Mouse (Mus musculus) cerebellum, postnatal 10 days (tissue): Measurements from ENCODE around the gene Stxbp1.
"Not testable (repeated sequence)": the region's sequence is repeated elsewhere in the genome, so short reads cannot be mapped to it uniquely, and the experiment has no call there.

Source experiments
- DNase-seq, 2 experiments: peaks; one replicate each; pipeline ENCODE4 v3.0.0; 2021; ENCODE audit warnings: mixed read lengths in 2 of 2

The Stxbp1 gene

DNA sequence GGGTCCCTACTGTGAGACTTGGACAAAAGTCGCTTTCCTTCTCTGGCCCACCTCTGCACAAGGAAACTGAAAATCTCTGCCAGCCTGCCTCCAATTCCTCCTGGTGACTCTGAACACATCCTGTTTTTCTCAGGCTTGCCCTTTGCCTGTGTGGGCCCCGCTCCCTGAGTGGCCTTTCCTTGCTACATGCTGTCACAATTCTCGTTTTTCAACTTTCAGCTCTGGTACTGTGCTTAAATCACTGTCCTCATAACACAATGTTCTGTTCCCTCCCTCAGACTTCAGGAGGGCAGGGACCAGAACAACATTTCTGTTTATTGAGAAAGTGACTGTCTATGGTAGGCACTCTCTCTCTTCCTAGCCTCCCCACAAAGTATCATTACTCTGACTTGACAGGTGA lies 27.0 kb upstream of the Stxbp1 start:
- DNase-seq: no peak

DNA sequence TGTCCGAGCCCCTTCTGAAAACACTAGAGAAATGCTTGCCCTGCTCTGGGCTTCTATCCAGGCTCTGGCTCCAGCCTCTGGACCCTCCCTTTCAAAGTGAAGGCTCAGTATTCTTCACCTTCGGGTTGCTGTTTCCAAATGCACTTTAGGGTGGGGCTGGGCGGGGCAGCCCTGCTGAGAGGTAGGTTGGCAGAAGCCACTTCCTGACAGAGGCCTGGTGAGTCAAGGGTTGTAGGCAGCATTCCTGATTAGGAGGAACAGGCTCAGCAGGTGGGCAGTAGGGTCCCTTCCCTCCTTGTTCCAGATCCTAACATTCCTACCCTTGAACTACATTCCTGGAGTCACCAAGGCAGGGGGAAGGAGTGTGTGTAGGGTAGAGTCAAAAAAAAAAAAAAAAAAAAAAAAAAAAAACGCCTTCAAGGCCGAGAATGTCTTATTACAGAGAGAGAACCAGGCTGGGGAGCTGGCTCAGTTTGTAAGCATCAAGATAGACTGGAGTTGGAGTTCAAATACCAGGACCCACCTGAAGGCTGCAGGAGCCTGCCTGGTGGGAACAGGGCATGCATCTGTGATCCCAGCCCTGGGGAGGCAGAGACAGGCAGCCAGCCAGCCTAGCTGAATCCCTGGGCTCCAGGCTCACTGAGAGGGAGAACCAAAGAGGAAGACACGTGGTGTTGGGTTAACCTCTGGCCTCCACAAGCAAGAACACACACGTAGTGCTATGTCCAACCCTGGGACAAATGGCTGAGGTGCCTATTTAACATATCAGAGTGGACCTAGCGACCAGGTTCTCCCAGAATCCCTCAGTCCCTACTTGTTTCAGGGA lies 23.4 kb upstream of the Stxbp1 start:
- no peak for DNase-seq

DNA sequence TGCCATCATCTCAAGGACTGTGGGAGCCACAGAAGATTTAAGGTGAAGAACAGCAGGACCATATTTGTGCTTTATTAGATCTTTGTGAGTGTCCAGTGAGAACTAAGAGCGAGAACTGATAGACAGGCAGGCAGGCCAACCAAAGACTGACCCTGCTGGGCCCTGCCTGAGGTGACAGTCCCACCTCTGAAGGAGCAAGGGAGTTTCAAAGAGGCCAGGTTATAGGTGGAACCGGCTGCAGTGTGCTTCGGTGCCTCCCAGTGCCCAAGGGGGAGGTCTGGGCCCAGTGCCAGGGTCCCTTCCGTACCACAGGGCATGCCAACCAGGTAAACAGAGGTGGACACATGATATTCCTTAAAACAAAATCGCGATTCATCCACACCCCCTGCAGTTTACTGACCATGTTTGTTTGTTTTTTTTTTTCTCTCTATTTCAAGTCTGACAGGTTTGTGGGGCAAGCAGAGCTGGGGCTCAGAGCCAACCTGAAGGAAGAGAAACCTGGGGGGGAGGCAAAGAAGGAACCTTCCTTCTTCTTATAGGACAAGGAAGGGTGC lies 22.8 kb upstream of the Stxbp1 start:
- DNase-seq: peak in 1 of 2 experiments; percentile 31

DNA sequence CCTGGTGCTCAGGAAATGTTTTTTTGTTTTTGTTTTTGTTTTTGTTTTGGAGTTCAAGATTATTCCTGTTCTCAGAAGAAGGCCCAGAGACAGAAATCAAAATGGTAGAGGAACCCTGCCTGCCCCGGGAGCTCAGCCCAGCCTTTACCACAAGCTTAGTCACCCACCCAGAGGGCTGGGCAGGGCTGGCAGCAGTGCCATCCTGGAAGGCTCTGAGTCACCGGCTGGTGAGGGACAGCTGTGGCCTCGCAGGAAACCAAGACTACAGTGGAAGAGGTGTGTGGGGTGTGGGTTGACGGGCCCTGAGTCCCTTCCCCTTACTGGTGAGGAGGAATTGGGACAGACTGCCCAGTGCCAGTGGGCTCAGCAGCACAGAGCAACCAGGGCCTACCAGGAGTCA lies 20.3 kb upstream of the Stxbp1 start:
- peak in 1 of 2 experiments; percentile 41 for DNase-seq

DNA sequence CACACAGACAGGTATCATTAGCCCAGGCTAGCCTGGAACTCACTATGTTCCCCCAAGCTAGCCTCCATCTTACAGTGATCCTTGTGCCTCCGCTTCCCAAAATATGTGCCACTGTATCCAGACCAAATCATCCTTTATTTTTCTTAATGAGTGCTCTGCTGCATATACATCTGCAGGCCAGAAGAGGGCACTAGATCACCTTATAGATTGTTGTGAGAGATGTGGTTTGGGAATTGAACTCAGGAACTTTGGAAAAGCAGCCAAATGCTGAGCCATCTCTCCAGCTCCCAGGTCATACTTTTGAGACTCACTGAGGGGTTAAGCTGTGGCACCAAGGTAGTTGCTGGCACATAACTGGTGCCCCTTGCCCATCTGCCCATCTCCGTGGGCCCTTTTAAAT lies 17.7 kb upstream of the Stxbp1 start:
- DNase-seq: peak; percentile 63 to 80

DNA sequence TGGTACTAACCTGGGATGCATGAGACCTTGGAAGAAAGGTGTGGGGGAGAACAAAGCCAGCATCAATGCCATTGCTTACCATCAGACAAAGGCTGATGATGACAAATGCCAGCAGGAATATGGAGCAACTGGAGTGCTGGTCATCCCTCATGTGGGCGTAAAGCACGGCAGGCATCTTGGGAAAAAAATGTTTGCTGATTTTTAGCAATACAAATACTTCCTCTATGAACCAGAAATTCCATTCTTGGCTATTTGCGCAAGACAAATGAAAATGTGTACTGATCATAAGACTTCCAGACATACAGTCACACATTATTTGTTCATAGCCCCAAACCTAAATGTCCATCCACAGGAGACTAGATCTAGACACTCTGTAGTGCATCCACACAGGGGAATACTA lies 16.3 kb upstream of the Stxbp1 start:
- no peak for DNase-seq

DNA sequence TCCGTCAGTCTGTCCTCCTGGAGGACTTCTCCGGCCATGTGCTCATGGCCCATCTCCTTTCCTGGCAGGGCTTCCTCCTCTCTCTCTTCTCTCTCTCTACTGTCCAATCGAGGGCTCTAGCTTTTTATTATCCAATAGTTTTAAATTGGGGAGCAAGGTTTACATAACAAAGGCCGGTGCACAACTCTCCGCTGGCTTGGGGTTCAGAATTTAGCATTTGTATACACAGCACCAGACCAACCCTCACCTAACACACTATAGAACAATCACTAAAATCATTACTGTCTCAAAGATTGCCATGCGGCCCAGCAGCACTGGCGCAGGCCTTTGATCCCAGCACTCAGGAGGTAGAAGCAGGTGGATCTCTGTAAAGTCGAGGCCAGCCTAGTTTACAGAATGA lies 13.8 kb upstream of the Stxbp1 start:
- no peak for DNase-seq

DNA sequence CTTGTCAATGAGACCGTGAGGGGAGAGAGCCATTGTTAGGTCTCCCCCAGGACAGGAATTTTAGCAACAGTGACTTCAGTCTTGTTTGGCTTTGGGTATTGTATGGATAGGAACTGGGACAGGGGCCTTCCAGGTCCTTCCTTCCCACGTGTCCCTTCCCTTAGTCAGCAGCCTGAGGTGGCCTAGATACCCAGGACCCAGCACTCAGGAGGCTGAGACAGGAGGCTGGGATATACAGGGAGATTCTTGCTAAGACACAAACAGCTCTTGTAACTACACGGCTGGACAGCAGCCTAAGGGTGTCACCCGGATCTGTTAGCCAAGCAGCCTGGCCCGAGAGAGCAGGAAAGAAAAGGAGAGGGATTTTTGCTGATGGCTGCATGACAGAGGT lies 12.6 kb upstream of the Stxbp1 start:
- no peak for DNase-seq

DNA sequence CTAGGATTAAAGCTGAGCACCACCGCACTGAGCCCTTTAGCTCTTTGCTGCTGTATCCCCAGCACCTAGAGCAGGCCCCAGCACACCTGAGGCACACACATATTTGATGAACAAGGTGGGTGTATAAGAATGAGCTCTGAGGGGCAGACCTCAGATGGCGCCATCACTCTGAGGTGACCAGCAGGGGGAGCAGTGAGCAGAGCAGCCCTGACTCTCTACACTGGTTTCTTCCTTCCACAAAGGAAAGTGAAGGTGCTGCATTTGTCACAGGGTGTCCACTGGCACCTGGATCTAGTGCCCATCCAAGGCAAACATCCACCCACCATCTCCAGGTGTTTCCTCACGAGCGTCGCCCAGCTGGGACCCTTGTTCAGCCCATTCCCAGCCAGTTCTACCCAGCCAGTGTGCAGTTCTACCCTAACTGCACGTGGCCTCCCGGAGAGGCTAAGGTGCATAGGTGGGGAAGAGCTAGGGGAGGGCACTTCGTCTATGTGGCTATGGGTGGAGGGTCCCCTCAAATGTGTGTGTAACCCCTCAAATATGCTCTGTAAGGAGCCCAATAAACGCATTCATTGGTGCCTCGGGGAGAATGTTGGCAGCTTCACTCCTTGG lies 12.1 kb upstream of the Stxbp1 start:
- peak; percentile 88 to 92 for DNase-seq

DNA sequence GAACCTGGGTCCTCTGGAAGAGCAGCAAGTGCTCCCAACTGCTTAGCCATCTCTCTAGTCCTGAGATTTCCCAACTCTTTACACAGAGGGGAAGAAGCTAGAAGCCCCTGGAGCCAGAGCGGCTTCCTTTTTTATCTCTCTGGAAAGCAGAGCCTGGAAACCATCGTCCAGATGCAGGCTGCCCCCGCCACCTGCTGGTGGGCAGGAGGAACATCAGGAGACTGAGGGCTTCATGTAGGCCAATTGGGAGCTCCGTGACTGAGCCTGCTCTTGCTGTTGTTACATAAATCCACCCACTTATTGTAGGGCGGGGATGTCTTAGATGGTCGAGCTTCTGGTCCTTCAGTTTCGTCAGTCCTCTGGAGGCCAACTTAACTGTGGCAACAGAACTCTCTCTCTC lies 10.5 kb upstream of the Stxbp1 start:
- peak; percentile 88 to 90 for DNase-seq

DNA sequence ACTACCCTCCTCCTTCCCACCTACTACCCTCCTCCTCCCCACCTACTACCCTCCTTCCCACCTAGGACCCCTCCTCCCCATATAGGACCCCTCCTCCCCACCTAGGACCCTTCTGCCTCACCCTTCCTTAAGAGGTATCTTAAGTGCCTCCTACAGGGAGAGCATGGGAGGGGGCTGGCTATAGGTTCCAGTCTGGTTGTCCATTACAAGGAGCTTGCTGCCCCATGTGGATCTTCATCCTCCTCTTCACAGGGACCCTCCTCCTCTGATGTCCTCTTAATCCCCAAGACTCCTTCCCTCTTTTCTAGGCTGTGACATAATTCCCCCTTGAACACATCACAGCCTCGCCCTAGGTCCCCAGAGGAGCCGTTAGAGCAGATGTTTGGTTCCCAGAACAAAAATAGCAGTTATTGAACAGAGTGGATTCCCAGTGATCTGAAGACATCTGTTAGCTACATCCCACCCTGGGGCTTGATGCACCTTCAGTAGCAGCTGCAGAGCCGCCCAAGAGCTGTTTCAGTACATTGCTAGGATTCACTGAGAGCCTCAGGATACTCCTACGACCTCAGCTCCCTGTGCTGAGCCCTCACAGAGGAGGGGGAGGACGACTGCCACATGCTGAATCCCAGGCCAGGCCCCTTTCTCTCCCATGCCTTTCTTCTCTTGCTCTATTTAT lies 8.9 kb upstream of the Stxbp1 start:
- DNase-seq: no peak

DNA sequence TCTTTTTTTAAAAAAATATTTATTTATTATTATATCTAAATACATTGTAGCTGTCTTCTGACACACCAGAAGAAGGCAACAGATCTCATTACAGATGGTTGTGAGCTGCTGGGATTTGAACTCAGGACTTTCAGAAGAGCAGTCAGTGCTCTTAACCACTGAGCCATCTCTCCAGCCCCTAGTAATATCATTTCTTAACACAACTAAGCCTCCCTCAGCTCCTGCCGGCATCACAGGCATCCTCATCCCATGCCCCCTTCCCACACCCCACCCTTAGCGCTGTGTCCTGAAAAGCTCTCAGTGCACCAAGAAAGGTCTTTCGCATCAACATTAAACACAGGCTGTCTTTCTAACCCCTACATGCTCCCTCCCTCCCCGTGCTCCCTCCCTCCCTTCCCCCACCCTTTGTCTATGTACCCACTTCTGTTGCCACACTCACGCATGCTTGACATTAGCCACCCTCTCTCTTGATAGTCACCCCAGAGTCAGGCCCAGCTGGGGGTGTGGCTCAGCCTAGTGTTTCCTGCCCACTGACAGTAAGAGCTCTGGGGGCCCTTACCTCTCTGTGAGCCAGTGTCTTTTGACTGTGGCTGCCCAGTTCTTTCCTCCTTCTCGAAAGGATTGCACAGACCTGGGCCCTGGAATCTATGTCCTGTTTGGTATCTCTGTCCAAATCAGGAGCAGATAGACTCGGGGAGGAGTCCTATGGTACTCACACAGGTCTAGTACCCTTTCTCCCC lies 8.2 kb upstream of the Stxbp1 start:
- DNase-seq: no peak

DNA sequence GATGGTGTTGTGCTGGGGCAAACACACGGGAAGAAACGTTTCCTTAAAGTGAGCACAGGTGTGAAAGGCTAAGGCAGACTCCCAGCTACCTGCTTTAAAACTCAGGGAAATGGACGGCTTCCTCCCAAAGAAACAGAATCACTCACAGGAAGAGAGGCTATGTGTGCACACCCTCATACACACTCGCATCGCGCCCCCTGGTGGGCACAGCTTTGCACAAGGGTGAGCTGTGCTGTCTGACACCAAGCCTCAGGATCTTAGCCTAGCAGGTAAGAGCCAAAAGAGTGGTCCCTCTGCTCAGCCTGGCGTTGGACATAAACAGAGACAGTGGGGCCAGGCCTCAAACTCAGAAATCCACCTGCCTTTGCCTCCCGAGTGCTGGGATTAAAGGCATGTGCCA lies 7.2 kb upstream of the Stxbp1 start:
- peak; percentile 98 to 99 for DNase-seq

DNA sequence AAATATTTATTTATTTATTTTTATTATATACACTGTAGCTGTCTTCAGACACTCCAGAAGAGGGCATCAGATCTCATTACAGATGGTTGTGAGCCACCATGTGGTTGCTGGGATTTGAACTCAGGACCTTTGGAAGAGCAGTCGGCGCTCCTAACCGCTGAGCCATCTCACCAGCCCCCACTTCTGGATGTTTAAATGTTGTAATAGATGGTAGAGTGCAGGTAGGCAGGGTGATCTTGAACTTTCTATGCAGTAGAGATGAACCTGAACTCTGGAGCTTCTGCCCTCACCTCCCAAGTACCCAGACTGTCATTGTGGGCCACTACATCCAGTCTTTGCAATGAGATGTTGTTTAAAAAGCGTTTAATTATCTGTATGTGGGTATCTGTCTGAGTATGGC lies 6.7 kb upstream of the Stxbp1 start:
- DNase-seq: not testable (repeated sequence)

DNA sequence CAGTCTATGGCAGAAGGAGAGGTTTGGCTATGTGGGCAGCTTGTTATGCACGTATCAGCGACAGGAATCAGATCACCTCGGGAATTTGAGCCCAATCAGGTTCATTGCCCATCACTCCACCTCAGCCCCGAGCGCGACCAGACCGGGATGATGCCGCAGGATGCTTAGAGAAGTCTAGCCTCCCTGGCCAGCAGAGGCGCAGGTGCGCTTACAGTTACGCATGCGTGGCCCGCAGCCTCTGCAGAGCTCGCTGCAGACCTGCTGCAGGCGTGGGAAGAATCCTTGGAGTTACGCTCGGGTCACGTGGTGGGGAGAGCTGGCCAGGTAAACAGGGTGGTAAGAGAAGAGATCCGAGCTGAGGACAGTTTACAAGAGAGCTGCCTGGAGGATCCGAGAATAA lies 5.1 kb upstream of the Stxbp1 start:
- DNase-seq: peak; percentile 84

DNA sequence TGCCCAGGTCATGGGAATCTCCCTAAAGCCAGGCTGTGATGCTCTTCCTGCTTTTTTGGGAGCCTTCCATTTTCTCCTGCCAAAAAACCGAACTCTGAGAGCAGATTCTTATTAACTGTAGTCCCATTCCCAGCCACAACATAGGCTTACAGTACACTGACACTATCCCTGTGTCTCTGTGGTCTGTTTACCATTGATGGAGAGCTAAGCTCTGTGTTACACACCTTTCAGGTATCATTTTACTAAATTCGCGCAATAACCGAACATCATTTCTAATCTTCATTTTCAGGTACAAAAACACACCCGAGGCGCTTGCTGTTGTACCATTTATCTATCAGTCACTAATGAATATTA lies 400 bp upstream of the Stxbp1 start:
- no peak for DNase-seq

DNA sequence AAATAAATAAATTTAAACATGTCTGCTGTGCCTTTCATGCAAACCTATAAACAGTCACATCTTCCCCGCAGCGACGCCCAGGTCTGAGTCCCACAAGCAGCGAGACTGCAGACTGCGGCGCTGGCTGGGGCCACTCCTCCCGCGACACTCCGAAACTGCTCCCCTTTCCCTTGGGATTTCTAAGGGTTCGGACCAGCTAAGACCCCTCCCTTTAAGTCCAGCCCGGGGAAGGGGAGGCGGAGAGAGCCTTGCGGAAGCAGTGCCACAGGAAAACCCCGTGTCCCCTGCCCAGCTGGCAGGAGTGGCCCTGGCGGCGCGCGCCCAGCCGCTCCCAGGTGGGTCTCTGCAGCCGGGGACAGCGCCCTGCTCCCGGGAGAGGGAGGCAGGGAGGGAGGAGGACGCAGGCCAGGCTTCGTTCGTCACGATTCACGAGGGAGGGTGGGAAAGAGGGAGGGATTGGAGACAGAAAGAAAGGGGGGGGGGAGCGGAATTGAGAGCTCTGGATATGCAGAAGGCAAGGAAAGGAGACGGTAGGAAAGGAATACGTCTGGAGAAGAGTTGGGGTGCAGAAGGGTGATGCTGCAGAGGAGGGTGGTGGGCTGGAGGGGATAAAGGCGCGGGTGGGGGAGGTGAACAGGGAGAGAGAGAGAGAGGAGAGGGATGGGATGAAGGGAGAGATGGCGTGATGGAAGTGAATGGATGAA lies 792 bp downstream of the Stxbp1 start:
- DNase-seq: peak; percentile 88

DNA sequence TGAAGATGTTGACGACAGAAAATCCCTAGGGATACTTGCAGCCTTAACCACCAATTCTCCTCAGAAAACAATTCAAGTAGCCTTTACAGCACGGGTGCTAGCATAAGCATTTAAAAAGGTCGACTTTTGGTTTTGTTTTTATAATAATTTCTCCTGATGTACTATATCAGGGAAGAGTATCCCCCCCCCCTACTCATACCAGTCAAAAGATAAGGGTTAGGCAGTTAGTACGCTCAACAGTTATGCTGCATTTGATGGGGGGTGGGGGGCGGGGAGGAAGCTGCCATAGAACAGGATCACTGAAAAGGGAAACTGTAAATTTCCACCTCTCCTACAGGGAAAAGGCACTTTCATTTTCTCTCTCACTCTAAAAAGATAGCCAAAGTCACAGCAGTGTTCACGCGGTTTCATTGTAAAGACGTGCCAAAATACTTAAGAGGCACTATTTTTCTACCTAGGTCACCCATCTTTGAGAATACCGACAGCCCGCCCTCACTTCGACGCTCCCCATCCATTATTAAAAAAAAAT lies 1.4 kb downstream of the Stxbp1 start:
- DNase-seq: no peak

DNA sequence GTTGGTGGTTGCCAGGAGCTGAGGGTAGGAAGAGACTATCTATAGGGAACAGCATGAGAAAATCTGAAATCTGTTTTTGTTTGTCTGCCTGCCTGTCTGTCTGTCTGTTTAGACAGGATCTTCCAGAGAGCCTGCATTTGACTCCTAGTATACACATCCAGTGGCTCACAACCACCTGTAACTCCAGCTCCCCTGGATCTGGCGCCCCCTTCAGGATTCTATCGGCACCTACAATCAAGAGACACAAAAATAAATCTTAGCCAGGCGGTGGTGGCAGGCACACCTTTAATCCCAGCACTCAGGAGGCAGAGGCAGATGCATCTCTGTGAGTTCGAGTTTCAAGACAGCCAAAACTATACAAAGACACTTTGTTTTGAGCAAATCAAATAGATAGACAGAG lies 4.5 kb downstream of the Stxbp1 start:
- no peak for DNase-seq

DNA sequence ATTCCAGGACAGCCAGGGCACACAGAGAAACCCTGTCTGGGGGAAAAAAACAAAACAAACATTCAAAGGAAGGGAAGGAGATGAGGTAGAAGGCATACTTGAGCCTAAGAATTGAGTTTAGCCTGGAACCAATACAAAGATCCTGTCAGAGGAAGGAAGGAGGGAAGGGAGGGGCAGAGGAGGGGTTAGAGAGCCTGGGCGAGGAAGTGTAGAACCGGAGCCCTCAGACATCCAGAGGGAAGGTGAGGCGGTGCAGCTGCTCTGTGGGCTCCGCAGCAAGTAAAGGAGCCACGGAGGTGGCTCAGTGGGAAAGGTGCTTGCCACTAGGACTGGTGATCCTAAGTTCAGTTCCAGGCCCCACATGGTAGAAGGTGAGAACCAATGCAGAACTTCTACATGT lies 5.9 kb downstream of the Stxbp1 start:
- no peak for DNase-seq

DNA sequence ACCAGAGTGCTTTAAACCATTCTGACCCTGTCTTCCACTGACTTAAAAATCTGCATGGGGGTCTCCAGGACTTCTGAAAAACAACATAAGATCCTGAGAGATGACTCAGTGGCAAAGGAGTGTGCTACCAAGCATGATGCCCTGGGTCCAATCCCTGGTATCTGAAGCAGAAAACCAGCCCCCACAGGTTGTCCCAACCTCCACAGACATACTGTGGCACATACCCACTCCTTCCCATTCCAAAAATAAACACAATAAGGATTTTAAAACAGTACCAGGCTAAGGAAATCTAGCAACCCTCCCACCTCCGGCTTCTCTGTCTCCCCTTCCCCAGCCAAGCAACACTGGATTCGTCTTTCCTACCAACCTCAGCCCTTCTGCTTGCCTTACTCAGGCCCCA lies 7.8 kb downstream of the Stxbp1 start:
- DNase-seq: no peak
